Mouse (Mus musculus) kidney, adult 2 months (tissue): ENCODE measurements around the gene Nfatc2.

Source experiments
- CTCF ChIP-seq: fragments of 200-500 bp; conservative IDR thresholded peaks from 2 replicates; pipeline ENCODE4 v1.5.1; 2011; ENCODE audit warnings: low read depth, mild to moderate bottlenecking, control low read depth, low read length, moderate library complexity, mixed read lengths; ENCODE audit not compliant: insufficient read depth, insufficient read length
- POLR2A ChIP-seq: fragments of 200-500 bp; IDR thresholded peaks from one replicate; pipeline ENCODE4 v1.6.1; 2011; ENCODE audit warnings: low read depth, low read length, control low read depth

DNA sequence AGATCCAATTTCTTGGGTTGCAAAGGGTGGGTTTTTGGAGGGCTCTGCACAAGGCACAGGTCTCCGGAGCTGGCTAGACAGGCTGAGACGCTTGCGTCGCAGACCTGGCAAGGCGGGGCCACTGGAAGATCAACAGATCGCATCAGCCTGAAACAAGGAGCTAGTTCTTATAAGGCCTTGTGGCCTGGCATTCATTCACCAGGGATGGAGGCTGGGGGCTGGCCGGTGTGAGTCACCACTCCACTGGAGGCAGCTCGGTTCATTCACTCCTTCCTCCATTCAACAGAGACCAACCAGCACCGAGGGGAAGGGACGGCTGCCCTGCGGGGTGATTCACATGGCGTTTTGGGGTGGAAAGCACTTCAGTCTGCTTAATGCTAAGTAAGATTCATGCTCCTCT, 52.1 kb downstream of the Nfatc2 start:
- no peak for TF ChIP-seq CTCF
- TF ChIP-seq POLR2A: no peak
